Mouse (Mus musculus) heart, adult 2 months (tissue): ENCODE data around the gene Fhl2. TPM values are rescaled to one million over a fixed set of nuclear protein-coding genes. Genes with fewer than 3 reads are reported as not detected.

ENCODE experiments used
- DNase-seq, 2 experiments: peaks; one replicate each; pipeline ENCODE4 v3.0.0; 2021
- H3K27ac ChIP-seq: fragments of 200-600 bp; 2 replicates; pipeline ENCODE4 v1.8.1; 2022
- H3K27me3 ChIP-seq: fragments of 200-500 bp; 2 replicates; pipeline ENCODE4 v1.6.1; 2012; ENCODE audit warnings: mild to moderate bottlenecking, low read length, inconsistent platforms, mixed read lengths; ENCODE audit not compliant: control insufficient read depth, insufficient read depth
- H3K36me3 ChIP-seq: fragments of 200-500 bp; 2 replicates; pipeline ENCODE4 v1.6.1; 2012; ENCODE audit warnings: low read length, inconsistent platforms; ENCODE audit not compliant: control insufficient read depth, insufficient read depth
- H3K4me1 ChIP-seq: fragments of 200-500 bp; 2 replicates; pipeline ENCODE4 v1.6.1; 2011; ENCODE audit warnings: low read length; ENCODE audit not compliant: control insufficient read depth, insufficient read depth
- H3K4me3 ChIP-seq: fragments of 200-600 bp; 2 replicates; pipeline ENCODE4 v1.8.1; 2022
- H3K79me2 ChIP-seq: fragments of 200-500 bp; replicated peaks from 2 replicates; pipeline ENCODE4 v1.6.1; 2012; ENCODE audit warnings: mild to moderate bottlenecking, inconsistent platforms, low read length, moderate library complexity, mixed read lengths; ENCODE audit not compliant: control insufficient read depth, insufficient read depth
- H3K9ac ChIP-seq: fragments of 200-500 bp; 2 replicates; pipeline ENCODE4 v1.6.1; 2012; ENCODE audit warnings: low read depth, mild to moderate bottlenecking, control low read depth, inconsistent platforms, low read length, mixed read lengths
- CTCF ChIP-seq: fragments of 200-600 bp; IDR thresholded peaks from 2 replicates; pipeline ENCODE4 v1.8.1; 2022; ENCODE audit warnings: antibody characterized with exemption, mild to moderate bottlenecking, moderate library complexity
- EP300 ChIP-seq: fragments of 200-500 bp; IDR thresholded peaks from 2 replicates; pipeline ENCODE4 v1.6.1; 2011; ENCODE audit warnings: low read depth, low read length, control low read depth; ENCODE audit not compliant: insufficient read depth
- POLR2A ChIP-seq: fragments of 200-500 bp; IDR thresholded peaks from 2 replicates; pipeline ENCODE4 v1.6.1; 2011; ENCODE audit warnings: mild to moderate bottlenecking, low read depth, low read length, control low read depth; ENCODE audit not compliant: insufficient read depth
- WGBS: fragments of 180-500 bp; shearing (Covaris S2); methylation state at CpG from one replicate; pipeline ENCODE4 v1.1.7; 2018; 5-methylcytosine and 5-hydroxymethylcytosine counted together
- intact Hi-C: fragments of 180-260 bp; cut with DNase I; formaldehyde crosslinking; loops from one replicate; pipeline ENCODE4 v1.15.1; 2025
- polyA plus RNA-seq: library from polyadenylated mRNA; depleted of rRNA; stranded (reverse); fragments of >200 nt; gene quantifications from 2 replicates; pipeline ENCODE4 v1.2.3, GENCODE M21; 2012
- total RNA-seq, 2 experiments: library from RNA; stranded (reverse); gene quantifications; 2 replicates each; pipeline ENCODE4 v1.2.3; 2021

Gene Fhl2
- total and polyA plus RNA-seq, 3 experiments: 1,721 to 1,853 (median 1,764) TPM

GRCm38 (mm10) chr1:43201796-43202195, 5.0 kb upstream of the Fhl2 start:
- 44% methylated on average over 2 of the region's 2 CpGs for WGBS
- no peak for DNase-seq
- intact Hi-C loops: no loop called here

GRCm38 (mm10) chr1:43199867-43200240, 3.1 kb upstream of the Fhl2 start:
- Histone ChIP-seq H3K36me3 (no peaks in the 10 kb centered on the region), H3K27ac (no peak overlapping the region), H3K9ac (no peak overlapping the region), H3K4me3 (no peak overlapping the region), H3K79me2 (no peaks in the 10 kb centered on the region), H3K27me3 (no peaks in the 10 kb centered on the region), H3K4me1 (no peaks in the 10 kb centered on the region; the same call in 1 of the 2 replicates)
- TF ChIP-seq POLR2A: no peak
- TF ChIP-seq CTCF: no peak
- no peak for TF ChIP-seq EP300
- no peak for DNase-seq
- 67% methylated on average over 3 of the region's 3 CpGs for WGBS
- intact Hi-C loops: loop anchor here (5.0 kb wide), 1 partner anchor 37 kb away; no protein-coding TSS in a partner anchor

More at GRCm38 (mm10) chr1:43201796-43202195, 5.0 kb upstream of the Fhl2 start:
- TF ChIP-seq EP300: no peak
- no peak for TF ChIP-seq CTCF
- TF ChIP-seq POLR2A: no peak
- Histone ChIP-seq H3K27me3 (no peaks in the 10 kb centered on the region), H3K79me2 (no peaks in the 10 kb centered on the region), H3K27ac (no peak overlapping the region), H3K36me3 (no peaks in the 10 kb centered on the region), H3K9ac (no peak overlapping the region), H3K4me1 (no peaks in the 10 kb centered on the region; the same call in 1 of the 2 replicates), H3K4me3 (no peak overlapping the region)

- Histone ChIP-seq H3K27me3 (no peaks in the 10 kb centered on the region), H3K9ac (no peak overlapping the region), H3K79me2 (no peaks in the 10 kb centered on the region), H3K4me3 (no peak overlapping the region), H3K36me3 (no peaks in the 10 kb centered on the region), H3K4me1 (no peaks in the 10 kb centered on the region; the same call in 1 of the 2 replicates), H3K27ac (no peak overlapping the region; the same call in 1 of the 2 replicates)
- 71% methylated on average over 3 of the region's 3 CpGs for WGBS
- DNase-seq: no peak
- TF ChIP-seq POLR2A (no peak), EP300 (no peak), CTCF (no peak)
- intact Hi-C loops: loop anchor here (5.0 kb wide), 1 partner anchor 38 kb away; no protein-coding TSS in a partner anchor
Observed at GRCm38 (mm10) chr1:43199210-43199866, 2.6 kb upstream of the Fhl2 start.

- H3K4me3 ChIP-seq: peak overlapping the region; percentile 58
- DNase-seq: no peak
- H3K4me1 ChIP-seq: no peaks in the 10 kb centered on the region; the same call in 1 of the 2 replicates
- H3K9ac ChIP-seq: peak overlapping the region; percentile 93
- H3K36me3 ChIP-seq: no peaks in the 10 kb centered on the region
- intact Hi-C loops: loop anchor here (2.0 to 5.0 kb wide), 3 partner anchors 41 to 65 kb away; no protein-coding TSS in a partner anchor
- H3K79me2 ChIP-seq: no peaks in the 10 kb centered on the region
- peak overlapping the region; percentile 95 for H3K27ac ChIP-seq
- no peaks in the 10 kb centered on the region for H3K27me3 ChIP-seq
- WGBS: 33% methylated on average over 1 of the region's 1 CpGs
- TF ChIP-seq POLR2A: no peak
- TF ChIP-seq CTCF: no peak
- 0 out of 2 replicates have a peak, but pooled peaks have one; percentile 28 for TF ChIP-seq EP300
Observed at GRCm38 (mm10) chr1:43196059-43196458, 725 bp downstream of the Fhl2 start.

- intact Hi-C loops: no loop called here
- Histone ChIP-seq H3K4me1 (no peaks in the 10 kb centered on the region), H3K27ac (peak overlapping the region; percentile 95), H3K36me3 (peaks cover 4% of the 10 kb centered on the region; the same call in 1 of the 2 replicates), H3K27me3 (no peaks in the 10 kb centered on the region), H3K79me2 (no peaks in the 10 kb centered on the region), H3K9ac (peak overlapping the region; percentile 68), H3K4me3 (peak overlapping the region; percentile 58)
- TF ChIP-seq CTCF (no peak), POLR2A (peak; percentile 64), EP300 (peak; percentile 68; the same call in 1 of the 2 replicates)
- 67% methylated on average over 6 of the region's 6 CpGs for WGBS
- no peak for DNase-seq
Observed at GRCm38 (mm10) chr1:43193423-43193822, 3.4 kb downstream of the Fhl2 start.

GRCm38 (mm10) chr1:43192471-43192870, 4.3 kb downstream of the Fhl2 start:
- no peak for TF ChIP-seq CTCF
- TF ChIP-seq POLR2A: 0 out of 2 replicates have a peak, but pooled peaks have one; percentile 25
- TF ChIP-seq EP300: 0 out of 2 replicates have a peak, but pooled peaks have one; percentile 33
- DNase-seq: no peak
- Histone ChIP-seq H3K4me3 (peak overlapping the region; percentile 58), H3K79me2 (no peaks in the 10 kb centered on the region), H3K4me1 (no peaks in the 10 kb centered on the region; the same call in 1 of the 2 replicates), H3K9ac (peak overlapping the region; percentile 70), H3K27ac (peak overlapping the region; percentile 95), H3K36me3 (peaks cover 11% of the 10 kb centered on the region; the same call in 1 of the 2 replicates), H3K27me3 (no peaks in the 10 kb centered on the region)
- intact Hi-C loops: no loop called here
- 49% methylated on average over 10 of the region's 10 CpGs for WGBS
